Mouse (Mus musculus) T-helper 17 cell (primary cell): Measurements from ENCODE around the gene Kcnj12.

ENCODE experiments used
- in situ Hi-C, 2 experiments: fragments of 300-600 bp; cut with MboI, MseI; formaldehyde crosslinking; loops; 1 replicate in 1 of 2; 2 replicates in 1 of 2; pipeline ENCODE4 v1.15.1; 2025; ENCODE audit warnings: high pct_unique_total_duplicates in 2 of 2

The Kcnj12 gene

GRCm38 (mm10) chr11:61047441-61047840, 25.1 kb downstream of the Kcnj12 start:
- in situ Hi-C loops = no loop called here

GRCm38 (mm10) chr11:61051151-61051550, 28.8 kb downstream of the Kcnj12 start:
- in situ Hi-C loops = no loop called here

- in situ Hi-C loops = no loop called here
Observed at GRCm38 (mm10) chr11:61056871-61057270, 34.5 kb downstream of the Kcnj12 start.

GRCm38 (mm10) chr11:61059691-61060457, 37.5 kb downstream of the Kcnj12 start:
- in situ Hi-C loops = no loop called here

- in situ Hi-C loops = no loop called here
Observed at GRCm38 (mm10) chr11:61060634-61061033, 38.3 kb downstream of the Kcnj12 start.

- in situ Hi-C loops = no loop called here
Observed at GRCm38 (mm10) chr11:61062548-61063461, 40.4 kb downstream of the Kcnj12 start.

- in situ Hi-C loops = no loop called here
Observed at GRCm38 (mm10) chr11:61063503-61063902, 41.1 kb downstream of the Kcnj12 start.

- in situ Hi-C loops = no loop called here
Observed at GRCm38 (mm10) chr11:61065620-61066019, 43.3 kb downstream of the Kcnj12 start.

- in situ Hi-C loops = no loop called here
Observed at GRCm38 (mm10) chr11:61067133-61067835, 44.9 kb downstream of the Kcnj12 start.

GRCm38 (mm10) chr11:61068866-61069265, 46.5 kb downstream of the Kcnj12 start:
- in situ Hi-C loops = no loop called here

- in situ Hi-C loops = loop anchor here in 1 of 2 experiments (10.0 kb wide), 1 partner anchor 285 kb away; no protein-coding TSS in a partner anchor
Observed at GRCm38 (mm10) chr11:61069645-61070044, 47.3 kb downstream of the Kcnj12 start.

GRCm38 (mm10) chr11:61074646-61075317, 52.4 kb downstream of the Kcnj12 start:
- in situ Hi-C loops = loop anchor here in 1 of 2 experiments (10.0 kb wide), 1 partner anchor 280 kb away; no protein-coding TSS in a partner anchor

- in situ Hi-C loops = loop anchor here in 1 of 2 experiments (10.0 kb wide), 1 partner anchor 279 kb away; no protein-coding TSS in a partner anchor
Observed at GRCm38 (mm10) chr11:61075361-61076326, 53.3 kb downstream of the Kcnj12 start.

- in situ Hi-C loops = no loop called here
Observed at GRCm38 (mm10) chr11:61081624-61082023, 59.3 kb downstream of the Kcnj12 start.

GRCm38 (mm10) chr11:61090195-61090594, 67.8 kb downstream of the Kcnj12 start:
- in situ Hi-C loops = loop anchor here in 1 of 2 experiments (10.0 kb wide), 1 partner anchor 315 kb away; no protein-coding TSS in a partner anchor

GRCm38 (mm10) chr11:61091192-61091591, 68.8 kb downstream of the Kcnj12 start:
- in situ Hi-C loops = loop anchor here in 1 of 2 experiments (10.0 kb wide), 1 partner anchor 314 kb away; no protein-coding TSS in a partner anchor

GRCm38 (mm10) chr11:61091642-61092262, 69.4 kb downstream of the Kcnj12 start:
- in situ Hi-C loops = loop anchor here in 1 of 2 experiments (10.0 kb wide), 1 partner anchor 313 kb away; no protein-coding TSS in a partner anchor

GRCm38 (mm10) chr11:61098046-61098445, 75.7 kb downstream of the Kcnj12 start:
- in situ Hi-C loops = loop anchor here in 1 of 2 experiments (10.0 kb wide), 1 partner anchor 307 kb away; no protein-coding TSS in a partner anchor
